ENCODE assay signal across 20 mouse cellular contexts in genomic region chr7:30707441-30707840, GRCm38 (mm10). TPM values are rescaled to one million over a fixed set of nuclear protein-coding genes. Genes with fewer than 3 reads are reported as not detected.
"Had no signal": no experiment of that assay in that cellular context is flagged by ENCODE, and none has a peak within 500 bp of the region (broad histone marks: within the 10 kb centered on the region; RNA-seq: fewer than 3 reads in every experiment).

No protein-coding gene starts in this region.

- H3K36me3 ChIP-seq: limb, embryonic 12.5 days; liver, embryonic 15.5 days; midbrain, embryonic 12.5 days; neural tube, embryonic 13.5 days had no signal

- H3K9me3 ChIP-seq: limb, embryonic 12.5 days; liver, embryonic 15.5 days; midbrain, embryonic 12.5 days; neural tube, embryonic 13.5 days had no signal

- H3K27me3 ChIP-seq: liver, embryonic 15.5 days; midbrain, embryonic 12.5 days; neural tube, embryonic 13.5 days had no signal

- H3K27ac ChIP-seq: layer of hippocampus, adult 2 months; limb, embryonic 12.5 days; macrophage; midbrain, embryonic 12.5 days; neural tube, embryonic 13.5 days had no signal

- H3K9ac ChIP-seq: limb, embryonic 12.5 days; liver, embryonic 15.5 days; midbrain, embryonic 12.5 days; neural tube, embryonic 13.5 days had no signal

- H3K4me3 ChIP-seq: layer of hippocampus, adult 2 months; limb, embryonic 12.5 days; liver, embryonic 15.5 days; midbrain, embryonic 12.5 days; neural tube, embryonic 13.5 days had no signal

- H3K4me1 ChIP-seq: limb, embryonic 12.5 days; midbrain, embryonic 12.5 days; neural tube, embryonic 13.5 days had no signal

- DNase-seq: kidney, postnatal 10 days; kidney, postnatal 4 days; lung, adult 2 months; lung, postnatal 10 days; retina, postnatal 1 day; thymus, postnatal 14 days had no signal

- H3K4me2 ChIP-seq: limb, embryonic 12.5 days; midbrain, embryonic 12.5 days; neural tube, embryonic 13.5 days had no signal

- ATAC-seq: midbrain, embryonic 16.5 days had no signal

RNA-seq across cellular contexts. Expression of gene Atp4a, which starts 4.6 kb away (rescaled TPM):
- polyA plus RNA-seq: lung, adult 2 months; macrophage had no signal

RNA-seq across cellular contexts. Expression of gene 2200002J24Rik, which starts 8.7 kb away (rescaled TPM):
- total RNA-seq: layer of hippocampus, adult 2 months; layer of hippocampus, postnatal 10 days; left cerebral cortex, postnatal 36 days; liver, adult 2 months; megakaryocyte-erythroid progenitor cell, adult 5-6 weeks had no signal
- polyA plus RNA-seq: kidney, embryonic 14.5 days; limb, embryonic 12.5 days; liver, adult 2 months; lung, adult 2 months; macrophage; midbrain, embryonic 12.5 days; midbrain, embryonic 16.5 days; neural tube, embryonic 13.5 days had no signal

RNA-seq across cellular contexts. Expression of gene Pmis2, which starts 36.0 kb away (rescaled TPM):
- total RNA-seq: layer of hippocampus, adult 2 months; layer of hippocampus, postnatal 10 days; left cerebral cortex, postnatal 36 days; liver, adult 2 months; megakaryocyte-erythroid progenitor cell, adult 5-6 weeks had no signal
- polyA plus RNA-seq: kidney, embryonic 14.5 days; limb, embryonic 12.5 days; liver, adult 2 months; liver, embryonic 15.5 days; lung, adult 2 months; macrophage; midbrain, embryonic 12.5 days; midbrain, embryonic 16.5 days; neural tube, embryonic 13.5 days; spleen, adult 2 months; stomach, embryonic 16.5 days had no signal

RNA-seq across cellular contexts. Expression of gene Gapdhs, which starts 36.0 kb away (rescaled TPM):
- total RNA-seq: layer of hippocampus, adult 2 months; layer of hippocampus, postnatal 10 days; liver, adult 2 months; megakaryocyte-erythroid progenitor cell, adult 5-6 weeks had no signal
- polyA plus RNA-seq: liver, embryonic 15.5 days; macrophage; spleen, adult 2 months had no signal
